Mouse (Mus musculus): ENCODE measurements around the gene Clint1. TPM values are rescaled to one million over a fixed set of nuclear protein-coding genes. Genes with fewer than 3 reads are reported as not detected.

Gene Clint1
- polyA plus RNA-seq, 1 experiment from 2014 or later, result 57.4 TPM

- H3K4me2 ChIP-seq, result no peak overlapping the region
- WGBS (ENCODE audit: insufficient replicate concordance), result 58% methylated on average over 5 of the region's 5 CpGs
- peaks cover 4% of the 10 kb centered on the region; the same call in 1 of the 2 replicates for H3K27me3 ChIP-seq
- H3K9me3 ChIP-seq (replicated peaks), result no peaks in the 10 kb centered on the region
- no peaks in the 10 kb centered on the region for H3K36me3 ChIP-seq
- H3K4me1 ChIP-seq (replicated peaks), result no peaks in the 10 kb centered on the region
- DNase-seq (no peak), ATAC-seq (ENCODE audit: low read depth) (no peak)
- H3K4me3 ChIP-seq (replicated peaks), result no peak overlapping the region
- no peak overlapping the region for H3K27ac ChIP-seq
- no peak overlapping the region for H3K9ac ChIP-seq
Observed at GRCm38 (mm10) chr11:45960003-45960402, 108.2 kb downstream of the Clint1 start.

Small RNAs within 50 kb of the gene (microRNA-seq; reads per million reads assigned to microRNA genes)
- gene Gm22751, result not detected

Other genes starting within 250 kb of the Clint1 start
- gene Lsm11, start 92.9 kb downstream of the Clint1 start, polyA plus RNA-seq (2015; fragmentation: Nextera tagmentation; extraction: Ambion mirVana), result 3.3 and 3.6 TPM in 2 replicates
- gene Thg1l, start 103.4 kb downstream of the Clint1 start, polyA plus RNA-seq (2015; fragmentation: Nextera tagmentation; extraction: Ambion mirVana), result 10.3 and 12.0 TPM in 2 replicates
- 0.05 TPM in 1 of 2 replicates, not detected in the other for gene Sox30, start 128.3 kb downstream of the Clint1 start, polyA plus RNA-seq (2015; fragmentation: Nextera tagmentation; extraction: Ambion mirVana)
- gene Gm12166, start 200.3 kb downstream of the Clint1 start, polyA plus RNA-seq (2015; fragmentation: Nextera tagmentation; extraction: Ambion mirVana), result 3.0 and 3.3 TPM in 2 replicates
- 1.1 and 1.6 TPM in 2 replicates for gene Adam19, start 203.9 kb downstream of the Clint1 start, polyA plus RNA-seq (2015; fragmentation: Nextera tagmentation; extraction: Ambion mirVana)

All from liver, embryonic 13.5 days (tissue).